Mouse (Mus musculus) hindbrain, embryonic 13.5 days (tissue): ENCODE data around the gene Faap24. TPM values are rescaled to one million over a fixed set of nuclear protein-coding genes. Genes with fewer than 3 reads are reported as not detected.

Experiments used
- ATAC-seq: fragments of 200-750 bp; cut with Nextera tagmentation; 2 replicates; pipeline ENCODE4 v1.8.0; 2017; ENCODE audit warnings: moderate TSS enrichment; ENCODE audit not compliant: low FRiP score
- H3K27ac ChIP-seq: fragments of 300-500 bp; sonication (generic); 2 replicates; pipeline ENCODE4 v1.5.1; 2015; ENCODE audit warnings: inconsistent platforms, mild to moderate bottlenecking, moderate library complexity
- H3K27me3 ChIP-seq: fragments of 300-500 bp; sonication (generic); 2 replicates; pipeline ENCODE4 v1.6.1; 2015; ENCODE audit warnings: mild to moderate bottlenecking, inconsistent platforms
- H3K36me3 ChIP-seq: fragments of 300-500 bp; sonication (generic); 2 replicates; pipeline ENCODE4 v1.6.1; 2015; ENCODE audit warnings: mild to moderate bottlenecking, inconsistent platforms
- H3K4me1 ChIP-seq: fragments of 300-500 bp; sonication (generic); replicated peaks from 2 replicates; pipeline ENCODE4 v1.6.1; 2015; ENCODE audit warnings: inconsistent platforms
- H3K4me2 ChIP-seq: fragments of 300-500 bp; sonication (generic); 2 replicates; pipeline ENCODE4 v1.6.1; 2015; ENCODE audit warnings: inconsistent platforms, mild to moderate bottlenecking, moderate library complexity
- H3K4me3 ChIP-seq: fragments of 300-500 bp; sonication (generic); 2 replicates; pipeline ENCODE4 v1.5.1; 2015; ENCODE audit warnings: mild to moderate bottlenecking, inconsistent platforms
- H3K9ac ChIP-seq: fragments of 300-500 bp; sonication (generic); 2 replicates; pipeline ENCODE4 v1.6.1; 2015; ENCODE audit warnings: mild to moderate bottlenecking, inconsistent platforms
- H3K9me3 ChIP-seq: fragments of 300-500 bp; sonication (generic); 2 replicates; pipeline ENCODE4 v1.6.1; 2016; ENCODE audit warnings: inconsistent platforms
- WGBS: fragments of 180-500 bp; shearing (Covaris S2); methylation state at CpG from one replicate; pipeline ENCODE4 v1.1.7; 2015; 5-methylcytosine and 5-hydroxymethylcytosine counted together
- polyA plus RNA-seq: library from polyadenylated mRNA; unstranded; fragments of >200 nt; fragmentation: Nextera tagmentation; extraction: Ambion mirVana; gene quantifications from 2 replicates; pipeline ENCODE4 v1.2.1, GENCODE M21; 2015

Faap24 gene
- 19.3 and 23.0 TPM in 2 replicates for polyA plus RNA-seq

DNA sequence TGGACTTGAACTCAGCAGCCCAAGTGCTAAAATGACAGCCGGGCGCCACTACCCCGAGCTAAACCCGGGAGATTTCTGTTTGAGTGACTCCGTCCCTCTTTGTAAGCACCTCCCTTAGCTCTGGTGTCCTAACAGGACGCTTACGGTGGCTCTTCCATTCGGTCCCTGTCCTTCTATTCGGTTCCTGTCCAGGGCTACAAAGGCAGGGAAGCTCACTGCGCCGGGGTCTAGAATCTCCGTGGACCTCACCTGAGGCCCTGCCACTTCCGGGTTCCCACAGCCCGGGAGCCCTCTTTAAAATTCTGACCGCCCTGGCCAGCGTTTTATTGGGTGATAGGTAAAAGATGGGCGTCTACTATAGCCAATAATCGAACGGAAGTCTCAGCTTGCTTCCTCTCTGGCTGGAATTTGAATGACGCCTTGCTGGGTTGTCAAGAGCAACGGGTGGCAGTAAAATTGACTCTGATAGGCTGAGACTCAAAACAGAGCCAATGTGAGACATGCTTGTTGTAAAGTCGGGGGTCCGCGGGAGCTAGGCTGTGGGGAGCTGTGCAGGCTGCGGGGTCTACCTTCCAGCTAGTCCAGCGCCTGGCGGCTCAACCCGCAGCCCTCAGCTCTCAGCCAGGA is at the start of gene Faap24, which contains the start of gene Cep89:
TSS of gene Faap24 (minus strand) at position 295 of the 627 bp plus-strand sequence.
TSS of gene Cep89 (plus strand) at position 494 of the 627 bp plus-strand sequence.
- Histone ChIP-seq H3K4me1 (peaks cover 24% of the 10 kb centered on the region), H3K4me2 (peak within 1 kb of the TSS; percentile 77), H3K27me3 (no peaks in the 10 kb centered on the region), H3K9ac (peak within 1 kb of the TSS; percentile 75), H3K27ac (peak within 1 kb of the TSS; percentile 62), H3K36me3 (peaks cover 45% of the 10 kb centered on the region), H3K9me3 (no peaks in the 10 kb centered on the region), H3K4me3 (peak within 1 kb of the TSS; percentile 69)
- ATAC-seq: peak; percentile 99
- under 1% methylated on average over 28 of the region's 28 CpGs for WGBS

DNA sequence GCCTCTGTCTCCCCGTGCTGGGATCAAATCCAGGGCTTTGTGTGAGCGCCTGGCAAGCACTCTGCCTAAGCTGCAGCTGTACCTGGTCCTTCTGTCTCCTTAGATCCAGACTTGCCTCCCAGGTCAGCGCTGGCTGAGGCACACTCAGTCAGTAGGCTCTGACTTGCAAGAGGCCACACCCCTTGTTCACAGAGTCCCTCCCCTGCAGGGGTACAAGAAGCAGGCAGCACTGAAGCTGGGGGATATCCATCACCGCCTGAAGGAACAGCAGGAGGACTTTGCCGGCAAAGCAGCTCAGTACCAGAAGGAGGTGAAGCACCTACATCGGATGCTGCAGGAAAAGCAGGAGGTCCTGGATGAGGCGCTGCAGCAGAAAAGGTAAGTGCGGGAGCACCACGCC is 38.6 kb upstream of the Faap24 start:
- 86% methylated on average over 9 of the region's 9 CpGs for WGBS
- H3K36me3 ChIP-seq: peaks cover 85% of the 10 kb centered on the region

DNA sequence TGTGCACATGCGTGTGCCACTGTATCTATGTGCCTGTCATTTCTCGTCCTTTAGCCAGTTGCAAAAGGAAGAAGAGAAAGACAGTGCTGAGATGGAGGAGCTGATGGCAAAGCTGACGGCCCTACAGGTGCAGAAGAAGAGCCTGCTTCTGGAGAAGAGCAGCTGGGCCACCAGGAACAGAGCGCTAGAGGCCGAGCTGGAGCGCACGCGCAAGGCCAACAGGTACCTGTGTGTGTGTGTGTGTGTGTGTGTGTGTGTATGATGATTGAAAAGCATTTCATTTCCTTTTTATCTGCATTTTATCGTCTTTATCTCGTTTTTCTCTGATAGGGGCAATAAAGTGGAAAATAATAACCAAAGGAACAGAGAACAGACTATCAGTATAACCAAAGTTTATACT is 31.5 kb upstream of the Faap24 start:
- ATAC-seq: no peak
- no peak overlapping the region for H3K4me2 ChIP-seq
- H3K9ac ChIP-seq: no peak overlapping the region
- no peaks in the 10 kb centered on the region for H3K9me3 ChIP-seq
- no peaks in the 10 kb centered on the region for H3K27me3 ChIP-seq
- no peak overlapping the region for H3K4me3 ChIP-seq
- H3K27ac ChIP-seq: no peak overlapping the region
- peaks cover 72% of the 10 kb centered on the region for H3K36me3 ChIP-seq
- WGBS: 94% methylated on average over 10 of the region's 10 CpGs
- H3K4me1 ChIP-seq: no peaks in the 10 kb centered on the region

More for the DNA sequence above, 38.6 kb upstream of the Faap24 start:
- Histone ChIP-seq H3K9ac (no peak overlapping the region), H3K9me3 (no peaks in the 10 kb centered on the region), H3K4me2 (no peak overlapping the region), H3K27ac (no peak overlapping the region), H3K4me1 (no peaks in the 10 kb centered on the region), H3K27me3 (no peaks in the 10 kb centered on the region), H3K4me3 (no peak overlapping the region)
- no peak for ATAC-seq

DNA sequence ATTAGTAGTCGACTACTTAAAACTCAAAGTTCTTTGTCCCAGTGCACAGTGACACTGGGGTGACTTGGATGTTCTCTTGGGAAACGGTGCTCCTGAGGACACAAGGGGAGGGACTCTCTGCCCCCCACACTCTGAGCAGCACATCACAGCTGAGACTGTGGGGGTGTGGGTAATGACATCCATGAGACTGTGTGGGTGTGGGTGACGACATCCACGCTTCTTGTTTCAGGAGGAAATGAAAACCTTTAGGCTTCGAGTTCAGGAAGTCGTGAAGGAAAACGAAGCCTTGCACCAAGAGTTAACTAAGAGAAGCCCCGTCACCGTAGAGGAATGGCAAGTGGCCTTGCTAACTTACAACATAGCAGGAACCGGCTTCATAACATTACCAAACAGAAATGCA is 26.4 kb upstream of the Faap24 start:
- H3K9ac ChIP-seq: no peak overlapping the region
- H3K9me3 ChIP-seq: no peaks in the 10 kb centered on the region
- peaks cover 77% of the 10 kb centered on the region for H3K36me3 ChIP-seq
- WGBS: 96% methylated on average over 10 of the region's 10 CpGs
- no peak overlapping the region for H3K4me2 ChIP-seq
- no peaks in the 10 kb centered on the region for H3K27me3 ChIP-seq
- no peak overlapping the region for H3K27ac ChIP-seq
- no peaks in the 10 kb centered on the region for H3K4me1 ChIP-seq
- no peak overlapping the region for H3K4me3 ChIP-seq
- ATAC-seq: no peak

- Histone ChIP-seq H3K9me3 (no peaks in the 10 kb centered on the region), H3K9ac (no peak overlapping the region), H3K4me1 (no peaks in the 10 kb centered on the region), H3K27me3 (no peaks in the 10 kb centered on the region), H3K4me2 (no peak overlapping the region), H3K4me3 (no peak overlapping the region), H3K36me3 (peaks cover 77% of the 10 kb centered on the region), H3K27ac (no peak overlapping the region)
- ATAC-seq: no peak
- 96% methylated on average over 5 of the region's 5 CpGs for WGBS
These were observed 20.0 kb upstream of the Faap24 start for GRCm38 (mm10) chr7:35416654-35416948.

- peaks cover 78% of the 10 kb centered on the region for H3K36me3 ChIP-seq
- no peaks in the 10 kb centered on the region for H3K27me3 ChIP-seq
- H3K4me2 ChIP-seq: no peak overlapping the region
- no peak overlapping the region for H3K4me3 ChIP-seq
- no peaks in the 10 kb centered on the region for H3K4me1 ChIP-seq
- no peak for ATAC-seq
- no peaks in the 10 kb centered on the region for H3K9me3 ChIP-seq
- WGBS: 85% methylated on average over 9 of the region's 9 CpGs
- H3K9ac ChIP-seq: peak overlapping the region; percentile 43
- no peak overlapping the region for H3K27ac ChIP-seq
These were observed 19.4 kb upstream of the Faap24 start for GRCm38 (mm10) chr7:35415801-35416653.

DNA sequence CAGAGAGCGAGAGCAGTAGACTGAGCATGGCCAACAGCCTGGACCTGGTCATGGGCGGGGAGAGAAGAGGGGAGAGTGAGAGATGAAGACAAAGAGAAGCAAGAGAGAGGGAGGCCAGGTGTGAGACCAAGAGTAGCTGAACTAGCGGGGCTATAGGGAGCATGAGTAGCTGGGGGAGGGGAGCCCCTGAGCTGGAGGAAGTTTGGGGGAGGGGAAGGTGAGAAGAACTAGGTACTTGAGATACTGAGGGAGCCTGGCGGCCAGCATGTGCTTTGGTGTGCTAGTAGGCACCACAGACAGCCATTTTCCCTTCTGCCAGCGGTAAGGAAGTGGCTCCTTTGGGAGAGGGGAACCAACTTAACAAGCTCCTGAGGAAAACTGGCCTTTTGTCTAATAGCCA is 18.6 kb upstream of the Faap24 start:
- H3K27me3 ChIP-seq: no peaks in the 10 kb centered on the region
- H3K27ac ChIP-seq: no peak overlapping the region
- ATAC-seq: no peak
- WGBS: 82% methylated on average over 5 of the region's 5 CpGs
- H3K9ac ChIP-seq: no peak overlapping the region
- no peak overlapping the region for H3K4me2 ChIP-seq
- peaks cover 79% of the 10 kb centered on the region for H3K36me3 ChIP-seq
- no peaks in the 10 kb centered on the region for H3K4me1 ChIP-seq
- no peak overlapping the region for H3K4me3 ChIP-seq
- H3K9me3 ChIP-seq: no peaks in the 10 kb centered on the region

DNA sequence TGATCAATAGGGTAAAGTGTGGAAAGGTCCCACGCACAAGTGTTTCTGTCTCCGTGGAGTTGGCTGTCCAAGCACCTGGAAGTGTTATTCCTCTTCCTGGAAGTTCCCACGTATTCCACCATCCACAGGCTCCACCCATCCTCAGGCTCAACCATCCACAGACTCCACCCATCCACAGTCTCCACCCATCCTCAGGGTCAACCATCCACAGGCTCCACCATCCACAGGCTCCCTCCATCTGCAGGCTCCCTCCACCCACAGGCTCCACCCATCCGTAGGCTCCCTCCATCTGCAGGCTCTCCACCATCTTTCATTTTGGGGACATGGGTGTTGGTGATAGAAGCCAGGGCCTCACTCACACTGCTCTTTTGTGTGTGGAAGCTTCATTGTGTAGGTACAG is 4.5 kb upstream of the Faap24 start:
- H3K4me1 ChIP-seq: peaks cover 13% of the 10 kb centered on the region
- H3K36me3 ChIP-seq: peaks cover 62% of the 10 kb centered on the region
- no peaks in the 10 kb centered on the region for H3K27me3 ChIP-seq
- no peak overlapping the region for H3K4me2 ChIP-seq
- no peak for ATAC-seq
- H3K27ac ChIP-seq: no peak overlapping the region
- H3K9ac ChIP-seq: no peak overlapping the region
- H3K9me3 ChIP-seq: no peaks in the 10 kb centered on the region
- 88% methylated on average over 4 of the region's 4 CpGs for WGBS
- no peak overlapping the region for H3K4me3 ChIP-seq

- H3K4me3 ChIP-seq: peak overlapping the region; percentile 69
- 19% methylated on average over 17 of the region's 17 CpGs for WGBS
- H3K27me3 ChIP-seq: no peaks in the 10 kb centered on the region
- peak; percentile 11; the same call in 1 of the 2 replicates for ATAC-seq
- H3K9ac ChIP-seq: peak overlapping the region; percentile 68
- H3K4me2 ChIP-seq: peak overlapping the region; percentile 69
- H3K27ac ChIP-seq: no peak overlapping the region
- no peaks in the 10 kb centered on the region for H3K9me3 ChIP-seq
- H3K4me1 ChIP-seq: peaks cover 24% of the 10 kb centered on the region
- peaks cover 39% of the 10 kb centered on the region for H3K36me3 ChIP-seq
These were observed 741 bp downstream of the Faap24 start for GRCm38 (mm10) chr7:35395734-35396456.

DNA sequence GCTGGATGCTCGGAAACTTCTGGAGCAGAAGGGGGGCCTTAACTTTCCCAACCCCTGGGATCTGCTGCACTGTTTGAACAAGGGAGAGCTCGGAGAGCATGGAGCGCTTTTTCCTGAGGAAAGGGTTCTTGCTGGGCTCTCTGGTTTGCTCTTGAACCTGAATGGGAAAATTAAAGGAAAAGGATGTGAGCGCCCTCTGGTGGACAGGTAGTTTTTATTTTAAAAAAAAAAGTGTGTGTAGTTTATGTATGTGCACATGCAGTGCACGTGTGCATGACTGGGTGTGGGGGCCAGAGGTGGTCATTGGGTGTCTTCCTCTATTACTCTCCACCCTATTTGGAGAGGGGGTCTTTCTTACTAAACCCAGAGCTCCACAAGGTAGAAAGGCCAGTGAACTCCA is 3.7 kb downstream of the Faap24 start:
- no peaks in the 10 kb centered on the region for H3K9me3 ChIP-seq
- H3K4me1 ChIP-seq: peaks cover 20% of the 10 kb centered on the region
- no peak overlapping the region for H3K4me3 ChIP-seq
- no peak for ATAC-seq
- no peak overlapping the region for H3K27ac ChIP-seq
- no peak overlapping the region for H3K4me2 ChIP-seq
- 73% methylated on average over 5 of the region's 5 CpGs for WGBS
- peaks cover 25% of the 10 kb centered on the region for H3K36me3 ChIP-seq
- H3K27me3 ChIP-seq: no peaks in the 10 kb centered on the region
- no peak overlapping the region for H3K9ac ChIP-seq

DNA sequence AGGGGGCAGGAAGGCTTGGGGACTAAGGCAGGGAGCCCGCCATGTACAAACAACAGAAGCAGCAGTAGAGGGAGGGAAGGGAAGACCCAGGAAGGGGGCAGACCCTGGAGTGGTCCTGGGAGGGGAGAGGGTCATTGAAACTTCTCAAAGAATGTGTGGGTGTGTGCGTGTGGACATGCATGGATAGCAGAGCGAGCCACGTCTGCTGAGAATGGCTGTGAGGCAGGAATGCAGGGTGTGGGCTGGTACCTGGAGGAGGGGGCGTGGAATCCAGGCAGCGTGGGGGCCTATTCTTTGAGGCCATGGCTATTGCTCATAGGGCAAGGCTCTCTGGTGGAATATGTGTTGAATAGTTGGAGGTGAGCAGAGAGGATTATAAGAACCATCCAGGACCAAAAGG is 7.9 kb downstream of the Faap24 start:
- no peak for ATAC-seq
- WGBS: 61% methylated on average over 6 of the region's 6 CpGs
- H3K36me3 ChIP-seq: peaks cover 18% of the 10 kb centered on the region
- H3K4me2 ChIP-seq: no peak overlapping the region
- no peak overlapping the region for H3K9ac ChIP-seq
- H3K27me3 ChIP-seq: no peaks in the 10 kb centered on the region
- H3K27ac ChIP-seq: no peak overlapping the region
- H3K9me3 ChIP-seq: no peaks in the 10 kb centered on the region
- no peaks in the 10 kb centered on the region for H3K4me1 ChIP-seq
- H3K4me3 ChIP-seq: no peak overlapping the region

DNA sequence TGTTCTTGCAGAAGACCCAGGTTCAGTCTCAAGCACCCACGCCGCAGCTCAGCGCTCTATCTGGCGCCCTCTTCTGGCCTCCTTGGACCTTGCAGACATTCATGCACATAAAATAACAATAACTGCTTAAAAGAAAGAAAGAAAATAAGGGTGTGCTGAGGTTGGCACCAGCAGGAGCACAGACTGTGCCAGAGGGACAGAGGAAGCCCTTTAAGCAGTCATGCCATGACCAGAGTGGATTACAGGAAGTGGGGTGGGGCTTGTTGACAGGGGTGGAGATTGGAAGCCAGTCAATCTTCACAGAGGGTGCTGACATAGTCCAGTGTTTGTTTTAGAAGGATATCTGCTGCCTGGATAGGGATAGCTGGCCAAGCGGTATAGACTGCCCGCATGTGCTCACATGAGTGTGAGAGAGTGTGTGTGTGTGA is 10.1 kb downstream of the Faap24 start:
- 61% methylated on average over 6 of the region's 6 CpGs for WGBS
- H3K4me1 ChIP-seq: no peaks in the 10 kb centered on the region
- H3K36me3 ChIP-seq: 0 out of 2 replicates have a peak, but pooled peaks cover under 1% of the 10 kb centered on the region
- no peaks in the 10 kb centered on the region for H3K27me3 ChIP-seq
- H3K27ac ChIP-seq: no peak overlapping the region
- no peak overlapping the region for H3K9ac ChIP-seq
- no peak for ATAC-seq
- H3K9me3 ChIP-seq: no peaks in the 10 kb centered on the region
- H3K4me2 ChIP-seq: no peak overlapping the region
- no peak overlapping the region for H3K4me3 ChIP-seq
